Mouse (Mus musculus) heart, postnatal 4 days (tissue): ENCODE results near the gene Zfp697. TPM values are rescaled to one million over a fixed set of nuclear protein-coding genes. Genes with fewer than 3 reads are reported as not detected.
A peak's percentile ranks its signal among the peaks of the same experiment; 100 is the strongest.
"Not testable (repeated sequence)": the region's sequence is repeated elsewhere in the genome, so short reads cannot be mapped to it uniquely, and the experiment has no call there.

Experiments used
- DNase-seq: peaks from one replicate; pipeline ENCODE4 v3.0.0; 2021
- total RNA-seq, 2 experiments: library from RNA; stranded (reverse); gene quantifications; 2 replicates each; pipeline ENCODE4 v1.2.3; 2021

The Zfp697 gene
- total RNA-seq, 2 experiments from 2014 or later: 9.4 to 9.8 TPM

- DNase-seq: no peak
Measured at GRCm38 (mm10) chr3:98682401-98682800, 300.1 kb downstream of the Zfp697 start.

GRCm38 (mm10) chr3:98720740-98721139 lies 338.5 kb downstream of the Zfp697 start:
- DNase-seq: no peak

DNA sequence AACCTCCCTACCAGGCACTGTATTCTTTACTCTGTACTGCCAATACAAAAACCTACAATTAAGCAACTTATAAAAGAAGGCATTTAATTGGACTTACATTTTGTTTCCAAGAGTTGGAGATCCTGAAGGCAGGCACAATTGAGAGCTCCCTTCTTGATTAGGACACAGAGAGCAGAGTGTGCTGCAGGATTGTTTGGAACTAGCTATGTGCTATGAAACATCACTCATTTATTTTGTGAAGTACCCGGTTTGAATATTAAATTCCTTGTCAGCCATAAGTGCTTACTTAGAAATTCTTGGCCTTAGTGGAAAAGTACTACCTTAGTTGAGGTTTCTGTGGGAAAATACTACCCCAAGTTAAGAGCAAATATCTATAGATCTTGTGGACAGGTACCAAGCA lies 342.1 kb downstream of the Zfp697 start, which contains the start of gene Hsd3b2:
Hsd3b2 (minus strand) TSS at position 168 of the 400 bp plus-strand sequence.
- DNase-seq: no peak

DNA sequence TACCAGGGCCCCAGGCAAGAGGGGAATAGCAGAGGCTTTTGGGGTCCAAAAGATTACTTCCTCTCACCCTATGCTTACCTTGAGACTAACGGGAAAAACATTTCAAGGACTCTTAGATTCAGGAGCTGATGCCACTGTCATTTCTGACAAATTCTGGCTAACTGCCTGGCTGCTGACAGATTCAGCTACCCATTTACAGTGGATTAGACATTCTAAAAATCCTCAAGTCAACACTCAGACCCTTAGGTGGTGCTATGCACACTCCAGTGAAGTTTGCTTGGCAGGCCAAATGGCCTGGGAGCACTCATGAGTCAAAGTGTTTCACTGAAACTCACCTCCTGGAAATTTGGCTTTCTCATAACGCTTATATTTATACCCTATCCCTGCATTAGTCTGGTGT lies 344.0 kb downstream of the Zfp697 start:
- no peak for DNase-seq

DNA sequence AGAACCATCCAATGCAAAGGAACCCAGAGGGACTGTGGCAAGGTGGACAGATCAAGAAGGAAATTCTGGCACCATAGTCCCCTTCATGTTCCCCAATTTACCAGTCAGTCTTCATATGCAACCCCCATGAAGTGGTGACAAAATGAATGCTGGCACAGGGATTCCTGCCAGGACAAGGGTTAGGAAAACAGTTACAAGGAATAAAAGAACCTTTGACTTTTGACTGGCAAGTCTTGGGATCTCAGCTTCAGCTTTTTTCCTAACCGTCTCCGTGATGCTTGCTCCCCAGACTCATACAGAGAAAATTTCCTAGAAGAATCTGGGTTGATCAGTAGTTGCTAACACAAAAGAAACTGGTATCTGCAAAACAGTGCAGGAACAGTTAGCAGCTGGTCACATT lies 351.5 kb downstream of the Zfp697 start:
- DNase-seq: no peak

- DNase-seq: no peak
Measured at GRCm38 (mm10) chr3:98734340-98734739, 352.1 kb downstream of the Zfp697 start.

DNA sequence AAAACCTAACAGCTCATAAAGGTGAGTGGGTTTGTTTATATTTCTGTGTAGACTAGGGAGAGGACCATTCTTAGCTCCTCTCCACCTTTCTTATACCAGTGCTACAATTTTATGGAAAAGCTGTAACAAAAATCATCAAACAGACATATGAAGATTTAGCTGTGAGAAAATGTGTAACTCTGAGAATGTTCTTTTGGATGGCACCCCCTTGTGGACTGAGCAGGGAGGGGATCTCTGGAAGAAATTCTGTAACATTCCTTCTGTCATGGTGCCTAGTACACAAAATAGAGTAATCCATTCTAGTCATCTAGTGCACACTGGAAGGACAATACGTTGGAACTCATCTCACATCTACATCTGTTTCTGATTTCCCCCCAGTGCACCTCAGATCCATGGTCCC lies 358.8 kb downstream of the Zfp697 start:
- DNase-seq: not testable (repeated sequence)

DNA sequence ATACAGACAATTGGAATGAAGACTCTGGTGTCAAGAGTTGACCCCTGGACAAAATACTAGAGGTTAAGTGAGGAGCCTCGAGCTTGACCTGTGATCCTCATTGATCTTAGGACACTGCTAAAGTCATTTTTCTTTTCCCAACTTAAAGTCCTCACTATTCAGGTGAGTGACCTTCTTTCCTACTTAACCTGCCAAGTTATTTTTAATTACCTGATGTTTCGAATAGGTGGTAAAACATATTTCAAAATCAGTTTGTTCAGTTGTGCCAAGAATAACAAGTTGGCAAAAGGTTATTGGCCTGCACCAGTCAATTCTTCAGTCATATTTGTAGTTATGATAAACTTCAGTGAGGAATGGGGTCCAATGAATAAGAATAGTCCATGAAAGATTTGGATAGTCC lies 369.9 kb downstream of the Zfp697 start:
- DNase-seq: no peak

DNA sequence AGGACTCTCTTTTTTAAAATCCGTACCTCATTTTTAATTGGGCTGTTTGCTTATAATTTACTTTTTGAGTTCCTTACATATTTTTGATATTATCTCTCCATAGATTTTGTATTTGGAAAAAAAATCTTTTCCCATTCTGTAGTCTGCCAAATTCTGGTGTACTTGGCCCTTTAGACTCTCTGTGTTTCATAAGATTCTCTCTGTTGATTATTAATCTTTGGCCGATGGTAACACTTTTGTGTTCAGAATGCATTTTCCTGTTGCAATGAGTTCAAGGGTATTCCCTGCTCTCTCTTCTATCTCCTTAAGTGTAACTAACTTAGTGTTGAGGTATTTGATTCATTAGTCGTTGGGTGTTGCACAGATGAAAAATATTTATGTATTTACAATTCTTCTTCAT lies 374.6 kb downstream of the Zfp697 start:
- no peak for DNase-seq

GRCm38 (mm10) chr3:98764155-98764554 lies 381.9 kb downstream of the Zfp697 start:
- peak; percentile 7 for DNase-seq

GRCm38 (mm10) chr3:98780921-98781320 lies 398.7 kb downstream of the Zfp697 start:
- DNase-seq: no peak

DNA sequence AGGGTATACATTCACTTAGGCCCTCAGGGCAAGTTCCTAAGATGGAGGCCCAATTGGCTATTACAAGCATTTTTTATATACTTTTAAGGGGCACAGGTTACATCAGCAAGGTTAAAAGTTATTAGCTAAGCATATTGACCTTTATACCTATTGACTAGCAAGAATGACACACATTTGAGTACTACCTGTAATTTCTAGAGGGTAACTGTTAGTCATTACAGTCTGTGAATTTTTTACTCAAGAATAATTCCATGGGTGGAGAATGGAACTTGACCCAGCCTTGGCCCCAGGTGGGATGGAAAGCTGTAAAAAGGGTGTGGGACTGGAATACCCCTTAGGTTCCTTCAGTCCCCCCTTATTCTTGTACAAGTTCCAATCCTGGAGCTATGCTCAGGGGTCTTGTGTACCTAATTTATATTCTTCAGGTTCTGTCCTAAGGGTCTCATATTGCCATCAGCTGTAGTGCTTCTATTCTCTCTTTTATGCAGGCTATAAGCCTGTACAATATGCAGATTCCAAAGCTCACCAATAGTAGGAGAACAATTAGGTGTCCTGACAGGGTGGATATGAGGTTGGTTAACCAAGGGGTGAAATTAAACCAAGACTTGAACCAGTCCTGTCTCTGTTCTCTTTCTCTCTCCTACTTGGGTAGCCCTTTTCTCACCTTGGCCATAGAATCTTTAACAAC lies 400.1 kb downstream of the Zfp697 start:
- DNase-seq: no peak

DNA sequence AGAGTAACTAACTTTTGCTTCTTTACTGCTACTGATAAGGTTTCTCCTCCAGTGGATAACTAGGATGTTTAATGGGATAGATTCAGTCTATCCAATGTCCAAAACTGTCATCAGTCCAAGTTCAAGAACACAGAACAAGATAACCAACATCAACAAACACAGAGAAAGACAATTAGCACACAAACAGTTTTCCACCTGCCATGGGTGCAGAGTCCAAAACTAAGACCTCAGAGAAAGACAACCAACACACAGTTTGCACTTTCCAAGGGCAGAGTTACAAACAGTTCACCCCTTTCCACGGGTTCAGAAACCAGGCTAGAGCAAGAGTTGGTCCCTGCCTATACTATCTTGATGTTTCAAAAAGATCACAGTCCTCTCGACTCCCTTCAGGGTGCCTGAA lies 404.3 kb downstream of the Zfp697 start:
- DNase-seq: no peak

Other genes with a start within 250 kb of the Zfp697 start
- under 1 TPM in 1 of 2 experiments, not detected in 1; 0.21 TPM for gene Adam30, start 221.8 kb upstream of the Zfp697 start, total RNA-seq
- not detected for gene Reg4, start 160.3 kb upstream of the Zfp697 start, total RNA-seq
- 100 to 1,000 TPM; 203 to 271 TPM for gene Hmgcs2, start 102.0 kb upstream of the Zfp697 start, total RNA-seq
- 10 to 100 TPM; 11.2 to 13.9 TPM for gene Phgdh, start 42.5 kb upstream of the Zfp697 start, total RNA-seq
- not detected for gene Gm4450, start 74.7 kb downstream of the Zfp697 start, total RNA-seq
- not detected for gene Hsd3b4, start 128.1 kb downstream of the Zfp697 start, total RNA-seq
- gene Gm10681, start 206.3 kb downstream of the Zfp697 start, total RNA-seq: not detected
- gene Hsd3b5, start 247.8 kb downstream of the Zfp697 start, total RNA-seq: not detected